Mouse (Mus musculus) spleen, adult 2 months (tissue): ENCODE measurements around the gene Ccdc110.

Experiments used
- CTCF ChIP-seq: fragments of 200-500 bp; IDR thresholded peaks from 2 replicates; pipeline ENCODE4 v1.5.1; 2011; ENCODE audit warnings: mild to moderate bottlenecking, inconsistent platforms; ENCODE audit not compliant: insufficient read depth, insufficient read length, insufficient replicate concordance; ENCODE audit errors: extremely low read depth
- POLR2A ChIP-seq: fragments of 200-500 bp; IDR thresholded peaks from 2 replicates; pipeline ENCODE4 v1.6.1; 2011; ENCODE audit warnings: low read depth, low read length, inconsistent platforms

GRCm38 (mm10) chr8:45917040-45917679, 17.3 kb upstream of the Ccdc110 start:
- no peak for TF ChIP-seq CTCF
- TF ChIP-seq POLR2A = no peak
